Mouse (Mus musculus): Measurements from ENCODE around the gene Igsf8. TPM values are rescaled to one million over a fixed set of nuclear protein-coding genes. Genes with fewer than 3 reads are reported as not detected.

Igsf8 gene
- total and polyA plus RNA-seq, 3 experiments, result 13.1 to 71.4 (median 33.3) TPM

GRCm38 (mm10) chr1:172219451-172220406 lies 41.7 kb upstream of the Igsf8 start, which contains the start of gene Casq1:
Gene Casq1 (minus strand): TSS chr1:172219868.
- Histone ChIP-seq H3K36me3 (replicated peaks) (no peaks in the 10 kb centered on the region), H3K27me3 (ENCODE audit: insufficient read depth, low read length) (peaks cover 31% of the 10 kb centered on the region), H3K4me1 (ENCODE audit: insufficient read depth, low read depth, low read length) (peaks cover 15% of the 10 kb centered on the region), H3K9me3 (replicated peaks) (no peaks in the 10 kb centered on the region), H3K4me3 (ENCODE audit: low read depth, low read length) (no peak within 1 kb of the TSS)
- DNase-seq (ENCODE audit: low spot score), result no peak
- TF ChIP-seq GATA2 (IDR thresholded peaks at IDR 0.05; ENCODE audit: borderline replicate concordance, low read depth, low read length) (no peak), GATA1 (IDR thresholded peaks at IDR 0.05; ENCODE audit: borderline replicate concordance, low read length) (no peak), CTCF (IDR thresholded peaks at IDR 0.05; ENCODE audit: low read depth, low read length) (no peak), POLR2AphosphoS5 (IDR thresholded peaks at IDR 0.05; ENCODE audit: insufficient replicate concordance, low read depth, low read length) (no peak), TAL1 (conservative IDR thresholded peaks at IDR 0.05; ENCODE audit: low read depth, low read length) (no peak)
- ATAC-seq (ENCODE audit: extremely low read depth, insufficient number of reproducible peaks, low FRiP score, poor library complexity, severe bottlenecking), result no peak

DNA sequence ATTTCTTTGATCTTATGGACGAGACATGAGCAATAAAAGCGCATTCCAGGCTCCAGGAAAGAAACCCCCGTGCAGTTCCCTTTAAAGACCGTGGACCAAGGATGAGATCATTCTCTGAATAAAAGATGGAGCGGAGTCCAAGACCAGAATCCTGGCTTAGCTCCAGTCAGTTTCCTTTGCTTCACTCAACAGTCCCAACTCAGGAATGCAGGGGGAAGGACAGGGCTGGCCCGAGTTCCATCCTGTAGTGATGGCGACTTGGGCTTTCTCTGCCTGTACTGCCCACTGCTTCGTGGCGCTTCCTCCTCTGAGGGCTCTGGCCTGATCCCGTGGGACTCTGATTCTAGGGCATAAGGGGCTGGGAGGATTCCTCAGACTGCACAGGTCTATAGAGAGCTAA lies 41.0 kb upstream of the Igsf8 start:
- Histone ChIP-seq H3K4me1 (ENCODE audit: insufficient read depth, low read depth, low read length) (peaks cover 15% of the 10 kb centered on the region), H3K4me3 (ENCODE audit: low read depth, low read length) (no peak overlapping the region), H3K27me3 (ENCODE audit: insufficient read depth, low read length) (peaks cover 29% of the 10 kb centered on the region), H3K36me3 (replicated peaks) (no peaks in the 10 kb centered on the region), H3K9me3 (replicated peaks) (no peaks in the 10 kb centered on the region)
- ATAC-seq (ENCODE audit: extremely low read depth, insufficient number of reproducible peaks, low FRiP score, poor library complexity, severe bottlenecking) (no peak), DNase-seq (ENCODE audit: low spot score) (no peak)
- TF ChIP-seq CTCF (IDR thresholded peaks at IDR 0.05; ENCODE audit: low read depth, low read length) (no peak), POLR2AphosphoS5 (IDR thresholded peaks at IDR 0.05; ENCODE audit: insufficient replicate concordance, low read depth, low read length) (no peak), GATA1 (IDR thresholded peaks at IDR 0.05; ENCODE audit: borderline replicate concordance, low read length) (no peak), TAL1 (conservative IDR thresholded peaks at IDR 0.05; ENCODE audit: low read depth, low read length) (no peak), GATA2 (IDR thresholded peaks at IDR 0.05; ENCODE audit: borderline replicate concordance, low read depth, low read length) (no peak)

GRCm38 (mm10) chr1:172221297-172222063 lies 40.0 kb upstream of the Igsf8 start:
- no peak for ATAC-seq (ENCODE audit: extremely low read depth, insufficient number of reproducible peaks, low FRiP score, poor library complexity, severe bottlenecking)
- no peak for TF ChIP-seq GATA2 (IDR thresholded peaks at IDR 0.05; ENCODE audit: borderline replicate concordance, low read depth, low read length)
- no peak for TF ChIP-seq TAL1 (conservative IDR thresholded peaks at IDR 0.05; ENCODE audit: low read depth, low read length)
- TF ChIP-seq CTCF (IDR thresholded peaks at IDR 0.05; ENCODE audit: low read depth, low read length), result no peak
- TF ChIP-seq POLR2AphosphoS5 (IDR thresholded peaks at IDR 0.05; ENCODE audit: insufficient replicate concordance, low read depth, low read length), result no peak
- TF ChIP-seq GATA1 (IDR thresholded peaks at IDR 0.05; ENCODE audit: borderline replicate concordance, low read length), result no peak

GRCm38 (mm10) chr1:172228209-172228608 lies 33.2 kb upstream of the Igsf8 start:
- no peak for TF ChIP-seq CTCF (IDR thresholded peaks at IDR 0.05; ENCODE audit: low read depth, low read length)
- TF ChIP-seq GATA2 (IDR thresholded peaks at IDR 0.05; ENCODE audit: borderline replicate concordance, low read depth, low read length), result no peak
- TF ChIP-seq POLR2AphosphoS5 (IDR thresholded peaks at IDR 0.05; ENCODE audit: insufficient replicate concordance, low read depth, low read length), result no peak
- TF ChIP-seq GATA1 (IDR thresholded peaks at IDR 0.05; ENCODE audit: borderline replicate concordance, low read length), result no peak
- TF ChIP-seq TAL1 (conservative IDR thresholded peaks at IDR 0.05; ENCODE audit: low read depth, low read length), result no peak
- peaks cover 23% of the 10 kb centered on the region for H3K27me3 ChIP-seq (ENCODE audit: insufficient read depth, low read length)
- ATAC-seq (ENCODE audit: extremely low read depth, insufficient number of reproducible peaks, low FRiP score, poor library complexity, severe bottlenecking) (no peak), DNase-seq (ENCODE audit: low spot score) (no peak)
- H3K4me1 ChIP-seq (ENCODE audit: insufficient read depth, low read depth, low read length), result no peaks in the 10 kb centered on the region
- H3K36me3 ChIP-seq (replicated peaks), result no peaks in the 10 kb centered on the region
- H3K4me3 ChIP-seq (ENCODE audit: low read depth, low read length), result no peak overlapping the region
- no peaks in the 10 kb centered on the region for H3K9me3 ChIP-seq (replicated peaks)

More at GRCm38 (mm10) chr1:172221297-172222063, 40.0 kb upstream of the Igsf8 start:
- Histone ChIP-seq H3K9me3 (replicated peaks) (no peaks in the 10 kb centered on the region), H3K27me3 (ENCODE audit: insufficient read depth, low read length) (peaks cover 29% of the 10 kb centered on the region), H3K4me1 (ENCODE audit: insufficient read depth, low read depth, low read length) (peaks cover 14% of the 10 kb centered on the region), H3K36me3 (replicated peaks) (no peaks in the 10 kb centered on the region), H3K4me3 (ENCODE audit: low read depth, low read length) (no peak overlapping the region)
- no peak for DNase-seq (ENCODE audit: low spot score)

DNA sequence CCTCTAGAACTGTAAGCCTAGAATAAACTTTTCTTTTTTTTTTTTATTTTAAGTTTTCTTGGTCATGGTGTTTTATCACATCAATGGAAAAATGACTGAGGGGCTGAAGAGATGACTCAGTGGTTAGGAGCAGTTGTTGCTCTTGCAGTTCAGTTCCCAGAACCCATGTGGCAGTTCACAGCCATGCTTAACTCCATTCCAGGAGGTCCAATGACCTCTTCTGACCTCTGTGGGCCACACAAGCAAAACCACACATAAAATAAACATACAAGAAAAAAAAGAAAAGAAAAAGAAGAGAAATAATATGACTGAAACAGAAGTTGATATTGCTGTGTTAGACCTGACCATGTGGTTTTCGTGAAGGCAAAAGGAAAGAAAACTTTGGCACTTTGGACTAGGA lies 32.2 kb upstream of the Igsf8 start:
- Histone ChIP-seq H3K36me3 (replicated peaks) (no peaks in the 10 kb centered on the region), H3K9me3 (replicated peaks) (no peaks in the 10 kb centered on the region), H3K27me3 (ENCODE audit: insufficient read depth, low read length) (peaks cover 17% of the 10 kb centered on the region), H3K4me3 (ENCODE audit: low read depth, low read length) (no peak overlapping the region), H3K4me1 (ENCODE audit: insufficient read depth, low read depth, low read length) (no peaks in the 10 kb centered on the region)
- TF ChIP-seq CTCF (IDR thresholded peaks at IDR 0.05; ENCODE audit: low read depth, low read length) (no peak), GATA1 (IDR thresholded peaks at IDR 0.05; ENCODE audit: borderline replicate concordance, low read length) (no peak), GATA2 (IDR thresholded peaks at IDR 0.05; ENCODE audit: borderline replicate concordance, low read depth, low read length) (no peak), POLR2AphosphoS5 (IDR thresholded peaks at IDR 0.05; ENCODE audit: insufficient replicate concordance, low read depth, low read length) (no peak), TAL1 (conservative IDR thresholded peaks at IDR 0.05; ENCODE audit: low read depth, low read length) (no peak)
- ATAC-seq (ENCODE audit: extremely low read depth, insufficient number of reproducible peaks, low FRiP score, poor library complexity, severe bottlenecking) (no peak), DNase-seq (ENCODE audit: low spot score) (no peak)

Measured in G1E (cell line).